Mouse (Mus musculus) cerebellum, adult 2 months (tissue): ENCODE results near the gene Rps17.
A peak's percentile ranks its signal among the peaks of the same experiment; 100 is the strongest.

Experiments
- CTCF ChIP-seq: fragments of 200-500 bp; IDR thresholded peaks from 2 replicates; pipeline ENCODE4 v1.5.1; 2011; ENCODE audit warnings: low read depth, mild to moderate bottlenecking, control low read depth, low read length, moderate library complexity, borderline replicate concordance; ENCODE audit not compliant: insufficient read depth
- POLR2A ChIP-seq: fragments of 200-500 bp; IDR thresholded peaks from 2 replicates; pipeline ENCODE4 v1.6.1; 2011; ENCODE audit warnings: low read length, control low read depth, borderline replicate concordance; ENCODE audit not compliant: insufficient read depth

GRCm38 (mm10) chr7:81336432-81336786 is 8.6 kb downstream of the Rps17 start:
- peak; percentile 54 for TF ChIP-seq CTCF
- TF ChIP-seq POLR2A, result no peak
